Mouse (Mus musculus) cerebellum, adult 2 months (tissue): ENCODE measurements around the gene Pramef8.

ENCODE experiments used
- CTCF ChIP-seq: fragments of 200-500 bp; IDR thresholded peaks from 2 replicates; pipeline ENCODE4 v1.5.1; 2011; ENCODE audit warnings: low read depth, mild to moderate bottlenecking, control low read depth, low read length, moderate library complexity, borderline replicate concordance; ENCODE audit not compliant: insufficient read depth
- POLR2A ChIP-seq: fragments of 200-500 bp; IDR thresholded peaks from 2 replicates; pipeline ENCODE4 v1.6.1; 2011; ENCODE audit warnings: low read length, control low read depth, borderline replicate concordance; ENCODE audit not compliant: insufficient read depth

GRCm38 (mm10) chr4:143379931-143380715 is 32.1 kb upstream of the Pramef8 start:
- no peak for TF ChIP-seq POLR2A
- TF ChIP-seq CTCF: no peak
